Mouse (Mus musculus) myocyte (in vitro differentiated cells): Measurements from ENCODE around the gene Itga10. TPM values are rescaled to one million over a fixed set of nuclear protein-coding genes. Genes with fewer than 3 reads are reported as not detected.

Experiments used
- H3K27me3 ChIP-seq: one replicate; pipeline ENCODE4 v1.6.1; 2011; ENCODE audit not compliant: control insufficient read depth, insufficient read depth, insufficient read length
- H3K36me3 ChIP-seq: one replicate; pipeline ENCODE4 v1.6.1; 2011; ENCODE audit not compliant: control insufficient read depth, insufficient read depth
- H3K4me2 ChIP-seq: one replicate; pipeline ENCODE4 v1.6.1; 2011; ENCODE audit warnings: low read depth, control low read depth
- H3K4me3 ChIP-seq: one replicate; pipeline ENCODE4 v1.5.1; 2011; ENCODE audit warnings: mild to moderate bottlenecking, control low read depth, moderate library complexity
- H3K79me2 ChIP-seq: one replicate; pipeline ENCODE4 v1.6.1; 2011; ENCODE audit not compliant: control insufficient read depth, insufficient read depth
- H3ac ChIP-seq: one replicate; pipeline ENCODE4 v1.6.1; 2011; ENCODE audit not compliant: control insufficient read depth, insufficient read length
- CEBPB ChIP-seq: IDR thresholded peaks from 2 replicates; pipeline ENCODE4 v1.6.1; 2011; ENCODE audit warnings: mild to moderate bottlenecking, moderate library complexity; ENCODE audit not compliant: poor library complexity, insufficient read depth, severe bottlenecking
- E2F4 ChIP-seq: IDR thresholded peaks from one replicate; pipeline ENCODE4 v1.6.1; 2011; ENCODE audit warnings: mild to moderate bottlenecking, control low read depth, moderate library complexity; ENCODE audit not compliant: insufficient read depth
- MAX ChIP-seq: IDR thresholded peaks from one replicate; pipeline ENCODE4 v1.6.1; 2011; ENCODE audit warnings: low read depth, mild to moderate bottlenecking, control low read depth
- MYOD1 ChIP-seq, 3 experiments: IDR thresholded peaks; one replicate each; pipeline ENCODE4 v1.6.1; 2011; ENCODE audit warnings: control low read depth in 2 of 3, low read depth in 2 of 3, mild to moderate bottlenecking in 2 of 3, moderate library complexity in 1 of 3; ENCODE audit not compliant: insufficient read length in 2 of 3, control insufficient read depth in 1 of 3
- MYOG ChIP-seq, 3 experiments: IDR thresholded peaks; one replicate each; pipeline ENCODE4 v1.6.1; 2011; ENCODE audit warnings: control low read depth in 2 of 3, low read depth in 2 of 3, mild to moderate bottlenecking in 2 of 3; ENCODE audit not compliant: insufficient read length in 2 of 3, control insufficient read depth in 1 of 3, insufficient read depth in 1 of 3
- POLR2A ChIP-seq: IDR thresholded peaks from one replicate; pipeline ENCODE4 v1.6.1; 2011; ENCODE audit warnings: low read depth, mild to moderate bottlenecking, control low read depth, moderate library complexity; ENCODE audit not compliant: insufficient read length
- POLR2AphosphoS2 ChIP-seq: IDR thresholded peaks from one replicate; pipeline ENCODE4 v1.6.1; 2011; ENCODE audit warnings: low read depth, control low read depth; ENCODE audit not compliant: insufficient read length
- REST ChIP-seq: IDR thresholded peaks from one replicate; pipeline ENCODE4 v1.6.1; 2011; ENCODE audit warnings: mild to moderate bottlenecking, control low read depth, moderate library complexity; ENCODE audit not compliant: insufficient read depth, insufficient read length
- SRF ChIP-seq: IDR thresholded peaks from one replicate; pipeline ENCODE4 v1.6.1; 2011; ENCODE audit warnings: low read depth; ENCODE audit not compliant: control insufficient read depth, insufficient read length
- TCF12 ChIP-seq: IDR thresholded peaks from one replicate; pipeline ENCODE4 v1.6.1; 2011; ENCODE audit warnings: mild to moderate bottlenecking, control low read depth; ENCODE audit not compliant: poor library complexity, insufficient read depth, severe bottlenecking
- TCF3 ChIP-seq: IDR thresholded peaks from one replicate; pipeline ENCODE4 v1.6.1; 2011; ENCODE audit warnings: low read depth, control low read depth; ENCODE audit not compliant: insufficient read length
- USF1 ChIP-seq: IDR thresholded peaks from one replicate; pipeline ENCODE4 v1.6.1; 2011; ENCODE audit warnings: low read depth, mild to moderate bottlenecking, control low read depth, moderate library complexity
- polyA plus RNA-seq: library from polyadenylated mRNA; unstranded; fragments of >200 nt; fragmentation: generic; extraction: Trizol; gene quantifications from one replicate; pipeline ENCODE4 v1.2.1, GENCODE M21; 2012; ENCODE audit warnings: missing spikeins

The Itga10 gene
- polyA plus RNA-seq, 1 experiment, result 1.9 TPM

GRCm38 (mm10) chr3:96666916-96667315, 21.5 kb downstream of the Itga10 start:
- TF ChIP-seq MYOG (IDR thresholded peaks at IDR 0.05; ENCODE audit: control insufficient read depth in 1 of 3, insufficient read depth in 1 of 3, insufficient read length in 2 of 3, low read depth in 2 of 3), result no peak
- TF ChIP-seq CEBPB, result no peak
- no peak for TF ChIP-seq E2F4
- Histone ChIP-seq H3K36me3 (no peaks in the 10 kb centered on the region), H3ac (no peak overlapping the region), H3K79me2 (no peaks in the 10 kb centered on the region), H3K4me3 (no peak overlapping the region), H3K27me3 (no peaks in the 10 kb centered on the region), H3K4me2 (no peak overlapping the region)

GRCm38 (mm10) chr3:96667316-96667715, 21.9 kb downstream of the Itga10 start:
- TF ChIP-seq USF1 (no peak), TCF12 (no peak), POLR2A (no peak), MYOD1 (IDR thresholded peaks at IDR 0.05; ENCODE audit: control insufficient read depth in 1 of 3, insufficient read length in 2 of 3, low read depth in 2 of 3) (no peak), MYOG (IDR thresholded peaks at IDR 0.05; ENCODE audit: control insufficient read depth in 1 of 3, insufficient read depth in 1 of 3, insufficient read length in 2 of 3, low read depth in 2 of 3) (no peak), MAX (no peak), TCF3 (no peak), CEBPB (no peak), SRF (no peak), POLR2AphosphoS2 (no peak)
- Histone ChIP-seq H3K36me3 (no peaks in the 10 kb centered on the region), H3K4me3 (no peak overlapping the region), H3K27me3 (no peaks in the 10 kb centered on the region), H3K79me2 (no peaks in the 10 kb centered on the region), H3ac (no peak overlapping the region), H3K4me2 (no peak overlapping the region)

GRCm38 (mm10) chr3:96668424-96669067, 23.2 kb downstream of the Itga10 start:
- H3K4me2 ChIP-seq, result no peak overlapping the region
- no peak overlapping the region for H3K4me3 ChIP-seq
- H3K36me3 ChIP-seq, result no peaks in the 10 kb centered on the region
- no peaks in the 10 kb centered on the region for H3K79me2 ChIP-seq
- no peaks in the 10 kb centered on the region for H3K27me3 ChIP-seq
- no peak for TF ChIP-seq MYOD1 (IDR thresholded peaks at IDR 0.05; ENCODE audit: control insufficient read depth in 1 of 3, insufficient read length in 2 of 3, low read depth in 2 of 3)
- TF ChIP-seq MAX, result no peak
- no peak for TF ChIP-seq MYOG (IDR thresholded peaks at IDR 0.05; ENCODE audit: control insufficient read depth in 1 of 3, insufficient read depth in 1 of 3, insufficient read length in 2 of 3, low read depth in 2 of 3)
- no peak for TF ChIP-seq POLR2A
- TF ChIP-seq TCF3, result no peak
- no peak for TF ChIP-seq REST
- no peak for TF ChIP-seq E2F4
- TF ChIP-seq SRF, result no peak
- TF ChIP-seq POLR2AphosphoS2, result no peak
- no peak for TF ChIP-seq TCF12
- TF ChIP-seq CEBPB, result no peak
- TF ChIP-seq USF1, result no peak
- no peak overlapping the region for H3ac ChIP-seq

- H3ac ChIP-seq, result no peak within 1 kb of the TSS
- no peaks in the 10 kb centered on the region for H3K36me3 ChIP-seq
- TF ChIP-seq POLR2A (no peak), TCF12 (no peak), MAX (no peak), E2F4 (no peak), POLR2AphosphoS2 (no peak), REST (no peak), SRF (no peak), TCF3 (no peak), USF1 (no peak), MYOD1 (IDR thresholded peaks at IDR 0.05; ENCODE audit: control insufficient read depth in 1 of 3, insufficient read length in 2 of 3, low read depth in 2 of 3) (no peak), CEBPB (no peak), MYOG (IDR thresholded peaks at IDR 0.05; ENCODE audit: control insufficient read depth in 1 of 3, insufficient read depth in 1 of 3, insufficient read length in 2 of 3, low read depth in 2 of 3) (no peak)
- peak within 1 kb of the TSS; percentile 62 for H3K4me2 ChIP-seq
- H3K27me3 ChIP-seq, result no peaks in the 10 kb centered on the region
- no peaks in the 10 kb centered on the region for H3K79me2 ChIP-seq
- no peak within 1 kb of the TSS for H3K4me3 ChIP-seq
Observed at GRCm38 (mm10) chr3:96669727-96670468, 24.5 kb downstream of the Itga10 start, which contains the start of gene Ankrd35. Gene Ankrd35, plus strand, starts transcription at chr3:96670131.
